Mouse (Mus musculus): Measurements from ENCODE around the gene Camp.
A peak's percentile ranks its signal among the peaks of the same experiment; 100 is the strongest.

Gene Camp

GRCm38 (mm10) chr9:109849312-109849758, at the start of gene Camp:
Gene Camp, minus strand, starts transcription at chr9:109849617.
- no peak for DNase-seq (ENCODE audit: low read depth, low spot score)

DNA sequence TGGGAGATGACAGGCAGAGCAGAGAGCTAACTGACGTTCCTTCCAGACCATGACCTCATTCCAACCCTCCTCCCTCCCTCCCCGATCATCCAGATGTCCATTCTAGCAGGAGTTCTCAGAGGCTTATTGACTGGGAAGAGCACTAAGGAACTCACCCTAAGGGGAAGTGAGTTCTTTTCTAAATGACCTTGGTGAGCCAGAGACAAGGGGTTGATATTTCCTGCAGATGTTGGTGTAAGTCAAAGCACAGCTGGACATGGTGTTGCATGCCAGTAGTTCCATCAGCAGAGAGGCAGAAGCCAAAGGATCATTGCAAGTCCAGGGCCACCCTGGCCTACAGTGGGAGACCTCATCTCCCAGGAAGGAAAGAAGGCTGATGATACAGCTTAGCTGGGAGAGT, 48.6 kb upstream of the Camp start:
- DNase-seq (ENCODE audit: low read depth, low spot score), result no peak

- no peak for DNase-seq (ENCODE audit: low read depth, low spot score)
Measured at GRCm38 (mm10) chr9:109896253-109897150, 47.1 kb upstream of the Camp start.

DNA sequence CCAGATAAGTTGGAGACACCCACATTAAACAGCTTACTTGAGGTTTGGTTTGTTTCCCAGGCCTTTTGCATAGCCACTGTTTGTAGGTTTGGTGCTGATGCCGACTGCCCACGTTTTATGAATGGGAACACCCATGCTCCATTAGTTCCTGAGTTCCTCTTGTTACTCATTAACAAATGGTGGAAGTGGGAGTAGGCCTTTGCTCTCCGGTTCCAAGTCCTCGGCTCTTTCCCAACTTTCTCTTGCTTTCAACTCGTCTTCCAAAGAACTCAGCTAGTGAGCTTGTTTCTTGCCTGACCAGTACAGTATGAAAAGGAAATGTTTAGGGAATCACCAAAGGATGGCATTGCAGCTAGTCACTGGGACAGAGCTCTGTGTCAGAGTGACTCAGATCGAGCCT, 46.2 kb upstream of the Camp start:
- DNase-seq (ENCODE audit: low read depth, low spot score), result no peak

DNA sequence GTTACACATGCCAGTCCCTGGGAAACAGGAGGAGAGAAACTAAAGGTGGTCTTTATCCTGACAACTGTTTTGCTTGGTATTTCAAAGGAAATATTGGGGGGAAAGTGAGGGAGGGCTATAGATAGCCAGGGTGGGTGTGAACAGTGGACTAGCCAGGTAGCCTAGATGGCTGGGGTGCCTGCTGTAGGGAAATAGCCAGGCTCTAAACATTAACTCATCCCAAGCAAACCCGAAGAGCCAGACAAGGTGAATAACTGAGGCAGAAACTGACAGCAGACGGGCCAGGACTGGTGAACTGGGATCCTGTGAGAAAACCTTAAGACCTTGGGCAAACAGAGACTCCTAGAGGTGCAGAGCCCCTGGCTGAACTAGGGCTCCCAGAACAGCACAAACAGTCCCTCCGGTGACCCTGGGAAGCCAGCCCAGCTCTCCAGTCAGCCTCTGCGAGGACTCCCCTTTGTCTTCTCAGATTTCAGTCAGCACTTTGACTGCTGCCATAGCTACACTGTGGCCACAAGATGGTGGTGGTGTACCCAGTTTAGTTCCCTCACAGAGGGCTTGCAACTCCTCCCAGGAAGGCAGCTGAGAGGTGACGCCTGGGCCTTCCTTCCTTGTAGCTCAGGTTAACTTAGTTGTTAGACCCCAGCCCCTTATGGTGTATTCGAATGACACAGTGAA, 45.1 kb upstream of the Camp start:
- no peak for DNase-seq (ENCODE audit: low read depth, low spot score)

- peak; percentile 44 for DNase-seq (ENCODE audit: low read depth, low spot score)
Measured at GRCm38 (mm10) chr9:109892651-109893250, 43.3 kb upstream of the Camp start.

- no peak for DNase-seq (ENCODE audit: low read depth, low spot score)
Measured at GRCm38 (mm10) chr9:109891501-109891900, 42.1 kb upstream of the Camp start.

DNA sequence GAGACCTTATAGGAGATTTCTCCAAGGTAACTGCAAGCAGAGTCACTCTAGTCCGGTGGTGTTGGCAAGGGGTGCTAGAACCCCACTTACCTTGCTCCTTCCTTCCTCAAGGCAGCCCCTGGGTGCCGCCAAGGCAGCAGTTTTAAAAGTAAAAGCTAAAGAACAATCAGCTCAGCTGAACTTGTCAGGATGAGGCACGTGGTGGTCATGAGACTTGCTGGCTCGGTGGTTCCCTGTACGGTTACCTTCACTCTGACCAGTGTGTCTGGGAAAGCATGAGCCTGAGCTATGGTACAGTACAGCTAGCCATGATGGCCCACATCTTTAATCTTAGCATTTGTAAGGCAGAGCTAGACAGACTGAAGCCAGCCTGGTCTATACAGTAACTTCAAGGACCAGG, 37.9 kb upstream of the Camp start:
- no peak for DNase-seq (ENCODE audit: low read depth, low spot score)

DNA sequence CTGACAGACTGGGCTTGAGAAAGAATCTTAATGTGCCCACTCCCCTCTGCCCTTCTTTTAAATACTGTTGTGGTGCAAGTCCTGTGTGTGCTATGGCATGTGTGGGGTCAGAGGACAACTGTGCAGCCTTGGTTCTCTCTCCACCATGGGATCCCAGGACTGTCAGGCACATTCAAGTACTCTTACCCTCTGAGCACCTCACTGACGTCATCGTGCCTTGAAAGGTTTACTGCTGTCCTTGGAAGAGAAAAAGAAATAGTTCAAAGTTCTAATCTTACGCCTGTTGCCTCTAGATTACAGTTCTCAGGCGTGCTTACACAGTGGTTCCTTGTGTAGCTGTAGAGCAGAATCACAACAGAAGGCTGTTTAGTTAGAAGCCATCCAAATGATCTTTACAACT, 36.8 kb upstream of the Camp start:
- no peak for DNase-seq (ENCODE audit: low read depth, low spot score)

- no peak for DNase-seq (ENCODE audit: low read depth, low spot score)
Measured at GRCm38 (mm10) chr9:109879305-109879704, 29.9 kb upstream of the Camp start.

GRCm38 (mm10) chr9:109877666-109878065, 28.2 kb upstream of the Camp start:
- no peak for DNase-seq (ENCODE audit: low read depth, low spot score)

DNA sequence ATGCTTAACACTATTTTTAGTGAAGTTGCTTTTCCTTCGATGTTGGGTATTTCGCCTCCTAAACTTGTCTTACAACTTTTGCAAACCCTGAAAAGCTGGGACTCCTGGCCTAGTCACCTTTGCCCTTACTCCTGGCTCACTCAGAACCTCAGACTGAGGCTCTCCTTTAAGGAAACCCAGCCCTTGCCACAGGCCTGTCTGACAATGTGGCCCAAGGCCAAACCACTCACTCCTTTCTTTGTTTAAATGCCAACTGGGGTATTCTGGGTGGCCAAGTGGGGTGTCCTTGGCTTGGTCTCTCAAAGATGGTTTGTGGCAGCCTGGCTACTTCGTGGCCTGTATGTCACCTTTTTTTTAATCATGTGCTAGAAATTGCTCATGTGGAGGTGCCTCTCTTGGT, 27.3 kb upstream of the Camp start:
- DNase-seq (ENCODE audit: low read depth, low spot score), result no peak

DNA sequence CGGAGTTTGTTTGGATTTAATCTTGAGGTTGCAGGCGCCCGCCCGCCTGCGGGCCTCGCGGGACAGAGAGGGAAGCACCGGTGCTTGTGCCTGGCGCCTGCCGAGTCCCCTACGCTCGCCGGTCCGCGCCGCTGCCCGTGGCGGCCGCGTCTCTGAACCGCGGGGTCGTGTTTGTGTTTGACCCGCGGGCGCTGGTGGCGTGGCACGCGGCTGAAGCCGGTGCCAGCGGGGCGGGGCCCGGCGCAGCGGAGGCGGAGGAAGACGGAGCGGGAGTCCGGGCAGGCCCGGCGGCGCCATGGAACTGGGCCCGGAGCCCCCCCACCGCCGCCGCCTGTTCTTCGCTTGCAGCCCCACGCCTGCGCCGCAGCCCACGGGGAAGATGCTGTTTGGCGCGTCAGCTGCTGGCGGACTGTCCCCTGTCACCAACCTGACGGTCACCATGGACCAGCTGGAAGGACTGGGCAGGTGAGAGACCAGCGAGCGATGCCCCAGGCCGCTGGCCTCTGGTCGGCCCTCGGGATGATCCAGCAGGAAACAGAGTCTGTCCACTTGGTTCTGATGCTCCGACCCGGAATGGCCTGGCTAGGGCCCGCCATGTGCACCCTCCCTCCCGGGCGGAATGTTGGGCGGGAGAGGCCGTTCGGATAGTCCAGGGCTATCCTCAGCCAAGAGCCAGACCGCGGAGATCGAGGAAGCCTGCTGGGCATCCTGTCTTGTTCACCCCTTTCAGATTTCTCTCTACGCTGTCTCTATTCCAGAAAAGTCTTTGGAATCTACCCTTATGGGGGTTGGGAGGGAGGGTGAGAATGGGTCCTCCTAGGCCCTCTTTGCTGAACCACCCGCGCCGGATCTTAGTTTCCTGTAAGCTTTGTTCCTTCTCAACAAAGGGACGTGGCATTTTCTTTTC, 26.5 kb upstream of the Camp start:
- peak; percentile 28 for DNase-seq (ENCODE audit: low read depth, low spot score)

DNA sequence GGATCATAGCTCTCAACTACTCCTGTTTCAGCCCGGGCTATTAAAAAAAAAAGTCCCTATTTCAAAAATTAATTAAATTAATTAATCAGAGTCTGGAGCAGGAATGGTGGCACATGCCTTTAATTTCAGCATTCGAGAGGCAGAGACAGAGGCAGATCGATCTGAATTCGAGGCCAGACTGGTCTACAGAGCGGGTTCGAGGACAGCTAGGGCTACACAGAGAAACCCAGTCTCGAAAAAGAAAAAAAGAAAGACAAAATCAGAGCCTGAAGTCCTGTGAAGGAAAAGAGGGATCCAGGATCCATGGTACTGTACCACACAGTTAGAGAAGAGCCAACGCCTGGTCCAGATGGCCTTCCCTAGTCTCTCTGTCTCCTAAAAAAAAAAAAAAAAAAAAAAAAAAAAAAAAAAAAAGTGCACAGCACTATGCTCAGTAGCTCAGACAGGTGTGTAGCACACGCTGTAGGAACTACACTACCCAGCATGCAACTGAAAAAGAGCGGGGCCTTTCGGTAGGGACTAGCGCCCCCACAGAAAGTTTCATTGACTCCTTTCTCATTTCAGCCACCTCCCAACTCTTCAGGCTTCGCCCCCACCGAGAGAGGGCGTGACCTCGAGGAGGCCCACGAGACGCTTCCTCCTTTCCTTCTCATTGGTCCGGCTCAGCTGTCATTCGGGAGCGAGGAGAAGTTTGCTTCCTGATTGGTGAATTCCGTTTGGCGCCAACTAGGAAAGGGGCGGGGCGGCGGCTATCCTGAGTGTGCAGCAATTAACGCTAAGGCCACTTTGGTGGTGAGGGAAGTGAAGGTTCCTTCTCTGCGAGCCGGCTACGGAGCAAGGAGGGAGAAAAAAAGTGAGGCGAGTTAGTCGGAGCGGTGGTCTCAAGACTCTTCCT, 25.6 kb upstream of the Camp start, which contains the start of gene Cdc25a:
TSS of gene Cdc25a (plus strand) at position 783 of the 895 bp plus-strand sequence.
- peak; percentile 98 for DNase-seq (ENCODE audit: low read depth, low spot score)

DNA sequence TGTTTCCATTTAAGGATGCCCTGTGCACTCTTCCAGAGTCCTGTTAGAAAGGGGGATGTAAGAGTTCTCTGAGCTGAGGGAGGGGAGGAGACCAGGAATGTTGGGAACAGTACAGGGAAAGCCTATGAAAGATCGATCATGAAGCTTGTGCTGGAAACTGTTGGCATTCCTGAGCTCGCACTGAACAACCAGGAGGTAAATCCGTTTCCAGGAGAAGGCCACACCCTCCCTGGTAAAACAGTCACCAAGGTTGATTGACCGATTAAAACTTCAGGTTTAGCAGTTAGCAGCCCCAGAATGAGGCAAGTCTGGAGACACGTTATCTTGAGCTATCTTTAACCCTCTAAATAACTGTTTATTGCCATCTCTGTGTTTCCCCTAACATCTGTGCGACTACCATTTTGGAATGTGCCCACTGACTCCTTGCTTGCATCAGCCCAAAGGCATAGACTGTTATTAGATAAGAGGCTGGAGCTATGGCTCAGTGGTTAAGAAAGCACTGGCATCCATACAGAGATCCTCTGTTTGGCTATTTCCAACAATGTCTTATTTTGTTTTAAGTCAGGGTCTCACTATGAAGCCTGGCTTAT, 21.7 kb upstream of the Camp start:
- DNase-seq (ENCODE audit: low read depth, low spot score), result no peak

- no peak for DNase-seq (ENCODE audit: low read depth, low spot score)
Measured at GRCm38 (mm10) chr9:109866218-109866617, 16.8 kb upstream of the Camp start.

DNA sequence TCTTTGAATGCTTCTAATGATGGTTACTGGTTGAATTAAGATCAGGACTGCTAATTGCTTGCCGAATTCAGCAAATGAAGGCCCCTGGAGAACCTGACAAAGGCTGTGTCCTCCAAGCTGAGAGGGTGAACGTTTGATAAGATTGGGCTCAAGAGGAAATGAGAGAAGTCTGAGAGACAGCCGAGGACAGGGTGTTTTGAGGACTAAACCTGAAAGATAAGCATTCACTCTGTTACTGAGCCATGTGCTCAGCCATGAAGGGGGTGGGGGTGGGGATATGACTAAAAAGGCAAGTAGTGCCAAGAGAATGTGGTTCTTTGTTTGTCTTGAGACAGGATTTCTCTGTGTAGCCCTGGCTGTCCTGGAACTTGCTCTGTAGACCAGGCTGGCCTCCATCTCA, 13.7 kb upstream of the Camp start:
- DNase-seq (ENCODE audit: low read depth, low spot score), result no peak

GRCm38 (mm10) chr9:109862397-109863044, 13.1 kb upstream of the Camp start:
- peak; percentile 53 for DNase-seq (ENCODE audit: low read depth, low spot score)

GRCm38 (mm10) chr9:109855947-109856346, 6.5 kb upstream of the Camp start:
- no peak for DNase-seq (ENCODE audit: low read depth, low spot score)

Measured in c-Kit-negative CD71-positive TER-119-positive erythroid progenitor cells, embryonic 14.5 days (primary cell).